Mouse (Mus musculus): ENCODE data around the gene Tcf25. TPM values are rescaled to one million over a fixed set of nuclear protein-coding genes. Genes with fewer than 3 reads are reported as not detected.

The Tcf25 gene
- polyA plus RNA-seq, 1 experiment from 2014 or later, result 181 TPM

GRCm38 (mm10) chr8:123374239-123374578 is 656 bp downstream of the Tcf25 start:
- peak; percentile 73 for ATAC-seq
- H3K27ac ChIP-seq (ENCODE audit: low read depth, low read length), result peak overlapping the region; percentile 92
- peaks cover 6% of the 10 kb centered on the region; the same call in 1 of the 2 replicates for H3K4me1 ChIP-seq (ENCODE audit: control insufficient read depth, insufficient read depth, low read length)
- H3K9me3 ChIP-seq (replicated peaks; ENCODE audit: control insufficient read depth, low read length), result no peaks in the 10 kb centered on the region
- WGBS, result under 1% methylated on average over 20 of the region's 20 CpGs
- peak overlapping the region; percentile 66 for H3K4me2 ChIP-seq (ENCODE audit: low read length)
- H3K9ac ChIP-seq (ENCODE audit: low read length), result peak overlapping the region; percentile 81
- H3K27me3 ChIP-seq (replicated peaks; ENCODE audit: control insufficient read depth, insufficient read depth, low read length), result no peaks in the 10 kb centered on the region
- DNase-seq (ENCODE audit: low spot score), result peak; percentile 91
- H3K4me3 ChIP-seq (ENCODE audit: low read depth, low read length), result peak overlapping the region; percentile 79
- H3K36me3 ChIP-seq (ENCODE audit: control insufficient read depth, insufficient read depth, low read length), result peaks cover 8% of the 10 kb centered on the region

- H3K36me3 ChIP-seq (ENCODE audit: control insufficient read depth, insufficient read depth, low read length), result 0 out of 2 replicates have a peak, but pooled peaks cover 3% of the 10 kb centered on the region
- 92% methylated on average over 10 of the region's 10 CpGs for WGBS
- H3K27ac ChIP-seq (ENCODE audit: low read depth, low read length), result no peak overlapping the region
- no peaks in the 10 kb centered on the region for H3K27me3 ChIP-seq (replicated peaks; ENCODE audit: control insufficient read depth, insufficient read depth, low read length)
- DNase-seq (ENCODE audit: low spot score), result no peak
- peak overlapping the region; percentile 6; the same call in 1 of the 2 replicates for H3K9ac ChIP-seq (ENCODE audit: low read length)
- no peak overlapping the region for H3K4me3 ChIP-seq (ENCODE audit: low read depth, low read length)
- peaks cover 6% of the 10 kb centered on the region; the same call in 1 of the 2 replicates for H3K4me1 ChIP-seq (ENCODE audit: control insufficient read depth, insufficient read depth, low read length)
- no peak overlapping the region for H3K4me2 ChIP-seq (ENCODE audit: low read length)
- no peaks in the 10 kb centered on the region for H3K9me3 ChIP-seq (replicated peaks; ENCODE audit: control insufficient read depth, low read length)
- ATAC-seq, result no peak
These were observed 2.1 kb downstream of the Tcf25 start for GRCm38 (mm10) chr8:123375701-123376100.

GRCm38 (mm10) chr8:123376106-123376505 is 2.6 kb downstream of the Tcf25 start:
- no peak for DNase-seq (ENCODE audit: low spot score)
- Histone ChIP-seq H3K4me3 (ENCODE audit: low read depth, low read length) (no peak overlapping the region), H3K4me1 (ENCODE audit: control insufficient read depth, insufficient read depth, low read length) (peaks cover 6% of the 10 kb centered on the region; the same call in 1 of the 2 replicates), H3K9me3 (replicated peaks; ENCODE audit: control insufficient read depth, low read length) (no peaks in the 10 kb centered on the region), H3K27ac (ENCODE audit: low read depth, low read length) (no peak overlapping the region), H3K4me2 (ENCODE audit: low read length) (no peak overlapping the region), H3K36me3 (ENCODE audit: control insufficient read depth, insufficient read depth, low read length) (peaks cover 3% of the 10 kb centered on the region; the same call in 1 of the 2 replicates), H3K27me3 (replicated peaks; ENCODE audit: control insufficient read depth, insufficient read depth, low read length) (no peaks in the 10 kb centered on the region), H3K9ac (ENCODE audit: low read length) (peak overlapping the region; percentile 6; the same call in 1 of the 2 replicates)
- 62% methylated on average over 8 of the region's 8 CpGs for WGBS
- no peak for ATAC-seq

- no peak for ATAC-seq
- 89% methylated on average over 4 of the region's 4 CpGs for WGBS
- no peaks in the 10 kb centered on the region for H3K27me3 ChIP-seq (replicated peaks; ENCODE audit: control insufficient read depth, insufficient read depth, low read length)
These were observed 8.2 kb downstream of the Tcf25 start for GRCm38 (mm10) chr8:123381711-123382110.

GRCm38 (mm10) chr8:123382516-123382915 is 9.0 kb downstream of the Tcf25 start:
- DNase-seq (ENCODE audit: low spot score), result no peak
- no peak overlapping the region for H3K27ac ChIP-seq (ENCODE audit: low read depth, low read length)
- peaks cover 63% of the 10 kb centered on the region for H3K36me3 ChIP-seq (ENCODE audit: control insufficient read depth, insufficient read depth, low read length)
- H3K4me3 ChIP-seq (ENCODE audit: low read depth, low read length), result no peak overlapping the region
- 89% methylated on average over 8 of the region's 8 CpGs for WGBS
- no peak overlapping the region for H3K4me2 ChIP-seq (ENCODE audit: low read length)
- no peak overlapping the region for H3K9ac ChIP-seq (ENCODE audit: low read length)
- no peaks in the 10 kb centered on the region for H3K27me3 ChIP-seq (replicated peaks; ENCODE audit: control insufficient read depth, insufficient read depth, low read length)
- no peak for ATAC-seq
- H3K4me1 ChIP-seq (ENCODE audit: control insufficient read depth, insufficient read depth, low read length), result no peaks in the 10 kb centered on the region
- H3K9me3 ChIP-seq (replicated peaks; ENCODE audit: control insufficient read depth, low read length), result no peaks in the 10 kb centered on the region

More at GRCm38 (mm10) chr8:123381711-123382110, 8.2 kb downstream of the Tcf25 start:
- Histone ChIP-seq H3K9ac (ENCODE audit: low read length) (no peak overlapping the region), H3K4me1 (ENCODE audit: control insufficient read depth, insufficient read depth, low read length) (no peaks in the 10 kb centered on the region), H3K4me2 (ENCODE audit: low read length) (no peak overlapping the region), H3K4me3 (ENCODE audit: low read depth, low read length) (no peak overlapping the region), H3K36me3 (ENCODE audit: control insufficient read depth, insufficient read depth, low read length) (peaks cover 55% of the 10 kb centered on the region), H3K27ac (ENCODE audit: low read depth, low read length) (no peak overlapping the region), H3K9me3 (replicated peaks; ENCODE audit: control insufficient read depth, low read length) (no peaks in the 10 kb centered on the region)
- DNase-seq (ENCODE audit: low spot score), result no peak

GRCm38 (mm10) chr8:123384883-123385540 is 11.5 kb downstream of the Tcf25 start:
- no peak for ATAC-seq
- H3K9me3 ChIP-seq (replicated peaks; ENCODE audit: control insufficient read depth, low read length), result no peaks in the 10 kb centered on the region
- H3K27ac ChIP-seq (ENCODE audit: low read depth, low read length), result no peak overlapping the region
- H3K36me3 ChIP-seq (ENCODE audit: control insufficient read depth, insufficient read depth, low read length), result peaks cover 85% of the 10 kb centered on the region
- no peaks in the 10 kb centered on the region for H3K27me3 ChIP-seq (replicated peaks; ENCODE audit: control insufficient read depth, insufficient read depth, low read length)
- 71% methylated on average over 9 of the region's 9 CpGs for WGBS
- H3K9ac ChIP-seq (ENCODE audit: low read length), result no peak overlapping the region
- no peak overlapping the region for H3K4me3 ChIP-seq (ENCODE audit: low read depth, low read length)
- no peak overlapping the region for H3K4me2 ChIP-seq (ENCODE audit: low read length)
- DNase-seq (ENCODE audit: low spot score), result peak; percentile 29
- H3K4me1 ChIP-seq (ENCODE audit: control insufficient read depth, insufficient read depth, low read length), result no peaks in the 10 kb centered on the region

- Histone ChIP-seq H3K9ac (ENCODE audit: low read length) (no peak overlapping the region), H3K36me3 (ENCODE audit: control insufficient read depth, insufficient read depth, low read length) (peaks cover 100% of the 10 kb centered on the region), H3K27ac (ENCODE audit: low read depth, low read length) (no peak overlapping the region), H3K9me3 (replicated peaks; ENCODE audit: control insufficient read depth, low read length) (no peaks in the 10 kb centered on the region), H3K4me2 (ENCODE audit: low read length) (no peak overlapping the region), H3K4me1 (ENCODE audit: control insufficient read depth, insufficient read depth, low read length) (no peaks in the 10 kb centered on the region), H3K4me3 (ENCODE audit: low read depth, low read length) (no peak overlapping the region), H3K27me3 (replicated peaks; ENCODE audit: control insufficient read depth, insufficient read depth, low read length) (no peaks in the 10 kb centered on the region)
- ATAC-seq (no peak), DNase-seq (ENCODE audit: low spot score) (no peak)
- 77% methylated on average over 3 of the region's 3 CpGs for WGBS
These were observed 13.5 kb downstream of the Tcf25 start for GRCm38 (mm10) chr8:123387041-123387440.

GRCm38 (mm10) chr8:123387801-123388200 is 14.2 kb downstream of the Tcf25 start:
- ATAC-seq, result no peak
- no peak for DNase-seq (ENCODE audit: low spot score)
- no peak overlapping the region for H3K27ac ChIP-seq (ENCODE audit: low read depth, low read length)
- WGBS, result 92% methylated on average over 8 of the region's 8 CpGs
- no peak overlapping the region for H3K4me3 ChIP-seq (ENCODE audit: low read depth, low read length)
- no peaks in the 10 kb centered on the region for H3K9me3 ChIP-seq (replicated peaks; ENCODE audit: control insufficient read depth, low read length)
- no peak overlapping the region for H3K9ac ChIP-seq (ENCODE audit: low read length)
- H3K4me1 ChIP-seq (ENCODE audit: control insufficient read depth, insufficient read depth, low read length), result no peaks in the 10 kb centered on the region
- no peaks in the 10 kb centered on the region for H3K27me3 ChIP-seq (replicated peaks; ENCODE audit: control insufficient read depth, insufficient read depth, low read length)
- H3K36me3 ChIP-seq (ENCODE audit: control insufficient read depth, insufficient read depth, low read length), result peaks cover 100% of the 10 kb centered on the region
- no peak overlapping the region for H3K4me2 ChIP-seq (ENCODE audit: low read length)

- Histone ChIP-seq H3K4me1 (ENCODE audit: control insufficient read depth, insufficient read depth, low read length) (no peaks in the 10 kb centered on the region), H3K9me3 (replicated peaks; ENCODE audit: control insufficient read depth, low read length) (no peaks in the 10 kb centered on the region), H3K27me3 (replicated peaks; ENCODE audit: control insufficient read depth, insufficient read depth, low read length) (no peaks in the 10 kb centered on the region), H3K9ac (ENCODE audit: low read length) (no peak overlapping the region), H3K4me2 (ENCODE audit: low read length) (no peak overlapping the region), H3K27ac (ENCODE audit: low read depth, low read length) (no peak overlapping the region), H3K36me3 (ENCODE audit: control insufficient read depth, insufficient read depth, low read length) (peaks cover 100% of the 10 kb centered on the region), H3K4me3 (ENCODE audit: low read depth, low read length) (no peak overlapping the region)
- DNase-seq (ENCODE audit: low spot score) (no peak), ATAC-seq (no peak)
- 96% methylated on average over 7 of the region's 7 CpGs for WGBS
These were observed 15.5 kb downstream of the Tcf25 start for GRCm38 (mm10) chr8:123389026-123389425.
